Mouse (Mus musculus): ENCODE measurements at regions not wholly inside any gene's neighbourhood (a gene's known extent, or its start where the extent isn't known, plus 50 kb on each side); places are given as distances from the start of the nearest gene placed in this dataset.

DNA sequence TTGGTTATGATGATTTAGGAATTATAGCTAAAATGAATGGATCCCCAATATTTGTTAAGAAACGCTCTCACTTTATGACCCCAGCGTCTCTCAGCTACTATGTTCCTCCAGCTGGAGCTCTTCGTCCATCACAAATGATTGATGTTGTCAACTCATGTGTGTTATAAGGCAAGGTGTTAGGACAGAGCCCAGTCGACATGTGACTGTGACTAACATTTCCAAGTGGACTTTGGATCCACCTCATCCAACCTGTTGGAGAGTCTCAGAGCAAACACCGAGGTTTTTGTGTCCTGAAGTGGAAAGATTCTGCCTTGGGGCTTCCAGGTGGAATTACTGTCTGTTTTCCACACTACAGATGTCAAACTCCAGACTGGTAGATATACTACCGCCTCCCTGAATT is 154.0 kb upstream of the Prox1 start:
- no peak overlapping the region for H3K27ac ChIP-seq
- DNase-seq (ENCODE audit: extremely low spot score, low spot score) = no peak
- H3K4me3 ChIP-seq = no peak overlapping the region
- H3K27me3 ChIP-seq (ENCODE audit: poor library complexity, severe bottlenecking) = 0 out of 2 replicates have a peak, but pooled peaks cover 3% of the 10 kb centered on the region
- H3K4me1 ChIP-seq = no peaks in the 10 kb centered on the region
- no peaks in the 10 kb centered on the region for H3K36me3 ChIP-seq (replicated peaks)
- 93% methylated on average over 6 of the region's 6 CpGs for WGBS
- H3K9me3 ChIP-seq = no peaks in the 10 kb centered on the region

DNA sequence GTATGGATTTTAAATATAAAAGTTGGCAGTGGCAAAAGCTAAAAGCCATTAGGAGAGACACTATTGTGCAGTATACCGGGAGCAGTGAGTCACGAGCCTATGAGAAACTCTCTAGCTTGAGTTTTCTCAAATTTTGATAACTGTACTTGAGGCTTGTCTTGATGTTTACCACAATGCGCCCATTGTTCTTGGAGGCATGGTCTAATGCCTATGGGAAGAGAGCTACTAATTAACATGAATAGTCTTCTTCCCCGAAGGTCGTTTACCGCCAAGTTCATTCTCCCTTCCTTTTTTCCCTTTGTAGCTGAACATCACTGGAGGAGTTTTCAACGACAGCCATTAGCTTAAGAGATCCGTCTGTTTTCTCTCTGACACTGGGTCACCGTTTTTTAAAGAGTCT is 153.2 kb upstream of the Prox1 start:
- no peak overlapping the region for H3K27ac ChIP-seq
- no peaks in the 10 kb centered on the region for H3K4me1 ChIP-seq
- 0 out of 2 replicates have a peak, but pooled peaks cover 3% of the 10 kb centered on the region for H3K27me3 ChIP-seq (ENCODE audit: poor library complexity, severe bottlenecking)
- no peak overlapping the region for H3K4me3 ChIP-seq
- no peak for DNase-seq (ENCODE audit: extremely low spot score, low spot score)
- no peaks in the 10 kb centered on the region for H3K9me3 ChIP-seq
- WGBS = 87% methylated on average over 9 of the region's 9 CpGs
- H3K36me3 ChIP-seq (replicated peaks) = no peaks in the 10 kb centered on the region

DNA sequence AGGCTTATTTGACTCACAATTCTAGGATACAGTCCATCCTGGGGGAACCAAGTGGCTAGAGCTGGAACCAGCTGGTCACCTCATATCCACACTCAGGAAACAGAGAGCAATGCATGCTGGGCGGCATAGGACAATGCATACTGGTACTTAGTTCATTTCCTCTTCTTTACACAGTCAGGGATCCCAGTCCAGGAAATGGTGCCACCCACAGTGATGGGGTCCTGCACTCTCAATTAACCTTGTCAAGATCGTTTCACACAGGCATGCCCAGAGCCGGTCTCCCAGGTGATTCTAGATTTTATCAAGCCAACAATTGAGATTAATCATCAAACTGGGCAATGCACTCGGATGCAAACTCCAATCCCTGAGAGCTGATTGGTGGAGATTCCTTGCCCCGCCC is 145.7 kb upstream of the Prox1 start:
- Histone ChIP-seq H3K4me3 (no peak overlapping the region), H3K36me3 (replicated peaks) (no peaks in the 10 kb centered on the region), H3K4me1 (no peaks in the 10 kb centered on the region), H3K9me3 (no peaks in the 10 kb centered on the region), H3K27ac (no peak overlapping the region), H3K27me3 (ENCODE audit: poor library complexity, severe bottlenecking) (no peaks in the 10 kb centered on the region)
- no peak for DNase-seq (ENCODE audit: extremely low spot score, low spot score)
- WGBS = 82% methylated on average over 5 of the region's 5 CpGs

DNA sequence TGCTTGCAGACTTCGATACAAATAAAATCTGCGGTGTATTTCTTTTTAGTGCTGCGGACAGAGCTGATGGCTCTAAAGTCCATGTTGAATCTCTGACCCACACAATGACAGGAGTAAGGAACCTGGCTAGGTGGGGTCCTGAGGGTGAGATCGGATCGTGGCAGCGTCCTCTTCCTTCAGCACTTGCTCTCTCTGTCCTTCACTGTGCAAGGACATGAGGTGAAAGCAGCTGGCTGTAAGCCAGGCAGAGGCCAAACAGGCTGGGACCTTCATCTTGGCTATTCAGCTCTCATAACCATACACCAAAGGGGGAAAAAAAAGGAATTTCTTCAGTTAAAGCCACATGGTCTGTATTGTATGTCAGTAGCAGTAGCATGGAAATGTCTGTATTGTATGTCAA is 139.3 kb upstream of the Prox1 start:
- no peaks in the 10 kb centered on the region for H3K27me3 ChIP-seq (ENCODE audit: poor library complexity, severe bottlenecking)
- H3K9me3 ChIP-seq = no peaks in the 10 kb centered on the region
- WGBS = 96% methylated on average over 6 of the region's 6 CpGs
- H3K4me3 ChIP-seq = no peak overlapping the region
- no peaks in the 10 kb centered on the region for H3K4me1 ChIP-seq
- no peak overlapping the region for H3K27ac ChIP-seq
- DNase-seq (ENCODE audit: extremely low spot score, low spot score) = no peak
- H3K36me3 ChIP-seq (replicated peaks) = no peaks in the 10 kb centered on the region

DNA sequence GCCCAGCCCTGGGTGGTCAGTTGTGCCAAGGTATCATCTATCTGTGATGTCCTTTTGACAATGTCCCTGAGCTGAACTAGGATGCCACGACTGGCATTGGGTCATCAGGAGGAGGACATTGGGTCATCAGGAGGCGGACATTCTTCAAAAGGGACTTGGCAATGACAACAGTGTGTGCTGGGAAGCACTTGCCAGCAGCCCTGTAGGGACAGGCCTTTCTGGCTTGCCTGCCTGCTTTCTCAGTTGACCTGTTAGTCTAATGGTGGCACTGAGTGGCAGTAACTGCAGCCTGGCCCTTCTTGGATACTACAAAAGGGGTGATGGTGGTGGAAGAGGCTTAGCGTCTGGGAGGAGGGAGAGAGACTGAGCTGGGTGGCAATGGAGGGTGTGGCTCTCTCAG is 137.2 kb upstream of the Prox1 start:
- H3K36me3 ChIP-seq (replicated peaks) = no peaks in the 10 kb centered on the region
- no peak for DNase-seq (ENCODE audit: extremely low spot score, low spot score)
- 93% methylated on average over 3 of the region's 3 CpGs for WGBS
- H3K4me3 ChIP-seq = no peak overlapping the region
- peaks cover 10% of the 10 kb centered on the region; the same call in 1 of the 2 replicates for H3K9me3 ChIP-seq
- H3K4me1 ChIP-seq = no peaks in the 10 kb centered on the region
- no peak overlapping the region for H3K27ac ChIP-seq
- no peaks in the 10 kb centered on the region for H3K27me3 ChIP-seq (ENCODE audit: poor library complexity, severe bottlenecking)

- no peak overlapping the region for H3K4me3 ChIP-seq
- 96% methylated on average over 10 of the region's 10 CpGs for WGBS
- no peaks in the 10 kb centered on the region for H3K36me3 ChIP-seq (replicated peaks)
- H3K9me3 ChIP-seq = peaks cover 7% of the 10 kb centered on the region; the same call in 1 of the 2 replicates
- peaks cover 10% of the 10 kb centered on the region for H3K4me1 ChIP-seq
- H3K27ac ChIP-seq = no peak overlapping the region
- DNase-seq (ENCODE audit: extremely low spot score, low spot score) = no peak
- peaks cover 13% of the 10 kb centered on the region; the same call in 1 of the 2 replicates for H3K27me3 ChIP-seq (ENCODE audit: poor library complexity, severe bottlenecking)
These were observed 127.3 kb upstream of the Prox1 start for GRCm38 (mm10) chr1:190297666-190298327.

GRCm38 (mm10) chr1:190290061-190290460 is 119.5 kb upstream of the Prox1 start:
- H3K4me1 ChIP-seq = 0 out of 2 replicates have a peak, but pooled peaks cover 12% of the 10 kb centered on the region
- H3K27me3 ChIP-seq (ENCODE audit: poor library complexity, severe bottlenecking) = no peaks in the 10 kb centered on the region
- no peak overlapping the region for H3K27ac ChIP-seq
- WGBS = 94% methylated on average over 11 of the region's 11 CpGs
- no peaks in the 10 kb centered on the region for H3K9me3 ChIP-seq
- H3K36me3 ChIP-seq (replicated peaks) = no peaks in the 10 kb centered on the region
- DNase-seq (ENCODE audit: extremely low spot score, low spot score) = no peak
- no peak overlapping the region for H3K4me3 ChIP-seq

- H3K36me3 ChIP-seq (replicated peaks) = no peaks in the 10 kb centered on the region
- no peak for DNase-seq (ENCODE audit: extremely low spot score, low spot score)
- no peaks in the 10 kb centered on the region for H3K9me3 ChIP-seq
- H3K27me3 ChIP-seq (ENCODE audit: poor library complexity, severe bottlenecking) = no peaks in the 10 kb centered on the region
- 84% methylated on average over 17 of the region's 17 CpGs for WGBS
- no peak overlapping the region for H3K4me3 ChIP-seq
- no peak overlapping the region for H3K27ac ChIP-seq
- H3K4me1 ChIP-seq = 0 out of 2 replicates have a peak, but pooled peaks cover 12% of the 10 kb centered on the region
These were observed 116.1 kb upstream of the Prox1 start for GRCm38 (mm10) chr1:190286481-190287145.

GRCm38 (mm10) chr1:190285636-190286035 is 115.1 kb upstream of the Prox1 start:
- H3K4me3 ChIP-seq = no peak overlapping the region
- H3K27me3 ChIP-seq (ENCODE audit: poor library complexity, severe bottlenecking) = no peaks in the 10 kb centered on the region
- no peak for DNase-seq (ENCODE audit: extremely low spot score, low spot score)
- no peak overlapping the region for H3K27ac ChIP-seq
- H3K36me3 ChIP-seq (replicated peaks) = no peaks in the 10 kb centered on the region
- WGBS = 86% methylated on average over 8 of the region's 8 CpGs
- no peaks in the 10 kb centered on the region for H3K9me3 ChIP-seq
- 0 out of 2 replicates have a peak, but pooled peaks cover 12% of the 10 kb centered on the region for H3K4me1 ChIP-seq

DNA sequence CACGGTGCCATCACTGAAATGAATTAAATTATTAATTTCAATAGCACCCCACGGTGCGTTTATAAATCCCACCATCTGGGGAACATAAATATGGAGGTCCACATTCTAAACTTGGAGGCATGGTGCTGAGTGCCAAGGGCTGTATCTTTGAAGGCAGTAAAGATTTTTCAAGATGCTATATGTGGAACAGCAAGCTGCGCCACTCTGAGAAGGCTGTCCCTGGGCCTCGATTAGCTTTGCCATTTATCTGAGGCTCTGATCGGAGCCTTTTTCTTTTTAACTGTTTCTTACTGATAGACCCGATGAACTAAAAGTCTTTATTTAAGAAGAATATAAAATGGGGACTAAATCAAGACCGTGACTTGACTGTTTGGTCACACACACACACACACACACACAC is 114.5 kb upstream of the Prox1 start:
- Histone ChIP-seq H3K9me3 (no peaks in the 10 kb centered on the region), H3K4me3 (no peak overlapping the region), H3K27me3 (ENCODE audit: poor library complexity, severe bottlenecking) (no peaks in the 10 kb centered on the region), H3K4me1 (0 out of 2 replicates have a peak, but pooled peaks cover 12% of the 10 kb centered on the region), H3K27ac (no peak overlapping the region), H3K36me3 (replicated peaks) (no peaks in the 10 kb centered on the region)
- 92% methylated on average over 8 of the region's 8 CpGs for WGBS
- DNase-seq (ENCODE audit: extremely low spot score, low spot score) = no peak

DNA sequence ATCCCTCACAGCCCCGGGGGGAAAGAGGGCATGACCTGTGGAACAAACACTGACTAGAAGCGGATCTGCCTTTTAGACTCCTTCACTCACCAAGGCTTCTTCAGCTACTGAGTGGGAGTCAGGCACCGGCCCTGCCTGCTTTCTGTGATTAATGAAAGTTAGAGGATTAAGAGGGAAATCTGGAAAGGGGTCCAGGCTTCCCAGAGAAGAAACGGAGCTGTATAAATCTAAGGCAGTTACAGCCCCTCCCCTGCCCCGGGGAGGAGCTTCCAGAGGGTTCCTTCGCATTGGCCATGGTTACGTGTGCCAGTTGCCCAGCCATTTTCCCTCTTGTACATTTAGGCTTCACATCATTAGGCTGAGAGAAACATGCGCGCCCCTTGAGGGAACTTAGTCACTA is 113.6 kb upstream of the Prox1 start:
- no peaks in the 10 kb centered on the region for H3K27me3 ChIP-seq (ENCODE audit: poor library complexity, severe bottlenecking)
- DNase-seq (ENCODE audit: extremely low spot score, low spot score) = no peak
- no peaks in the 10 kb centered on the region for H3K9me3 ChIP-seq
- H3K4me3 ChIP-seq = no peak overlapping the region
- H3K27ac ChIP-seq = no peak overlapping the region
- 85% methylated on average over 9 of the region's 9 CpGs for WGBS
- H3K36me3 ChIP-seq (replicated peaks) = no peaks in the 10 kb centered on the region
- H3K4me1 ChIP-seq = 0 out of 2 replicates have a peak, but pooled peaks cover 12% of the 10 kb centered on the region

GRCm38 (mm10) chr1:190280081-190280858 is 109.8 kb upstream of the Prox1 start:
- no peak for DNase-seq (ENCODE audit: extremely low spot score, low spot score)
- H3K36me3 ChIP-seq (replicated peaks) = no peaks in the 10 kb centered on the region
- no peaks in the 10 kb centered on the region for H3K27me3 ChIP-seq (ENCODE audit: poor library complexity, severe bottlenecking)
- H3K4me1 ChIP-seq = no peaks in the 10 kb centered on the region
- no peak overlapping the region for H3K4me3 ChIP-seq
- no peak overlapping the region for H3K27ac ChIP-seq
- H3K9me3 ChIP-seq = no peaks in the 10 kb centered on the region
- 91% methylated on average over 18 of the region's 18 CpGs for WGBS

DNA sequence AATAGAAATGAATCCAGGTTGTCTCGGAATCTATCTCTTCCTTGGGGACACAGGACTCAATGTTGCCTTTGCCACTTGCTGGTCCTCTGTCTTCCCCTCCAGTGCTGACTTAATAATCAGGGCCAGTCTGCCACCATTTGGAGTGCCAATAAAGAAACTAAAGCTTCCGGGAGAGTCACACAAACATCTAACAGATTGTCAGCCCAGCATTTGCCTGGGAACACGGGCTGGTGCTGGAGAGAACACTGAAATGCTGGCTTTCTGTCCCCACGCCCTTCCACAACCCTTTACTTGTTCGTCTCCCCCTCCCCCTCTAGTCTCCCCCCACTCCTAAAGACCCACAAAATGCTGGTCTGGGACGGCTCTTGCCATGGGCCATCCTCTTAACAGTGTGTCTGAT is 104.4 kb upstream of the Prox1 start:
- H3K36me3 ChIP-seq (replicated peaks) = no peaks in the 10 kb centered on the region
- no peak for DNase-seq (ENCODE audit: extremely low spot score, low spot score)
- H3K4me1 ChIP-seq = peaks cover 5% of the 10 kb centered on the region; the same call in 1 of the 2 replicates
- WGBS = 86% methylated on average over 6 of the region's 6 CpGs
- H3K4me3 ChIP-seq = no peak overlapping the region
- H3K27ac ChIP-seq = no peak overlapping the region
- peaks cover 5% of the 10 kb centered on the region for H3K27me3 ChIP-seq (ENCODE audit: poor library complexity, severe bottlenecking)
- no peaks in the 10 kb centered on the region for H3K9me3 ChIP-seq

Data from forebrain, embryonic 10.5 days (tissue).